In the genomic region with DNA sequence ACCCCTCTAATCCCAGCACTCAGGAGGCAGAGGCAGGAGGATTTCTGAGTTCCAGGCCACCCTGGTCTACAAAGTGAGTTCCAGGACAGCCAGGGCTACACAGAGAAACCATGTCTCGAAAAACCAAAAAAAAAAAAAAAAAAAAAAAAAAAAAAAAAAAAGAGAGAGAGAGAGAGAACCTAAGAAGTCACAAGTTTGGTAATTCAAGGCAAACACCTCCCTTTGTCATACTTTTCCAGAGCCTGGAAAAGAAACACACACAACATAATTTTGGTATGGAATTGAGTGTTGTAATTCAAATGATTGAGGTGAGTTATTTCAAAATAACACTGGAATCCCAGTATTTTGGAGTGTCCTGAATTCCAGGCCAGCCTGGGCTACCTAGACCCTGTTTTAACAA, we compare ENCODE assay signal across 16 mouse cellular contexts. TPM values are rescaled to one million over a fixed set of nuclear protein-coding genes. Genes with fewer than 3 reads are reported as not detected.
"Had no signal": no experiment of that assay in that cellular context is flagged by ENCODE, and none has a peak within 500 bp of the region (broad histone marks: within the 10 kb centered on the region; RNA-seq: fewer than 3 reads in every experiment).

No protein-coding gene starts in this region.

RNA-seq across cellular contexts. Expression of gene Gm20671, which starts 40.5 kb away (rescaled TPM):
- total RNA-seq: layer of hippocampus, adult 18-20 months; layer of hippocampus, postnatal 25 days; left cerebral cortex, adult 18-20 months; left cerebral cortex, postnatal 10 days; left cerebral cortex, postnatal 36 days; liver, adult 2 months had no signal
- polyA plus RNA-seq: intestine, embryonic 16.5 days; kidney, embryonic 16.5 days; limb, embryonic 11.5 days; liver, embryonic 16.5 days; midbrain, embryonic 10.5 days; midbrain, embryonic 13.5 days; midbrain, postnatal 0 days; neural tube, embryonic 12.5 days; stomach, embryonic 16.5 days; urinary bladder, adult 2 months had no signal
